8 mouse cellular contexts compared by ENCODE assay signal in genomic region chr9:62342441-62343191, GRCm38 (mm10). TPM values are rescaled to one million over a fixed set of nuclear protein-coding genes. Genes with fewer than 3 reads are reported as not detected.
DNase-seq lines count a peak whose midpoint lies in the region; ATAC-seq and TF ChIP-seq lines count a peak whose summit lies in the region.

No protein-coding gene starts in this region.

- H3K4me2 ChIP-seq in embryonic facial prominence, embryonic 11.5 days (ENCODE audit: low read depth, low read length) = peak overlapping the region; percentile 84
- H3K4me2 ChIP-seq in neural tube, embryonic 14.5 days (ENCODE audit: low read depth, low read length) = peak overlapping the region; percentile 77

- WGBS in embryonic facial prominence, embryonic 11.5 days = under 1% methylated on average over 48 of the region's 48 CpGs
- WGBS in lung, adult 2 months = under 1% methylated on average over 47 of the region's 48 CpGs
- WGBS in neural tube, embryonic 14.5 days = under 1% methylated on average over 48 of the region's 48 CpGs
- WGBS in thymus, adult 2 months = under 1% methylated on average over 48 of the region's 48 CpGs

- no peaks in the 10 kb centered on the region for H3K27me3 ChIP-seq in embryonic facial prominence, embryonic 11.5 days (ENCODE audit: control insufficient read depth, insufficient read depth, low read length)
- H3K27me3 ChIP-seq in neural tube, embryonic 14.5 days (ENCODE audit: control insufficient read depth, insufficient read depth, low read length) = no peaks in the 10 kb centered on the region
- H3K27me3 ChIP-seq in thymus, adult 2 months (ENCODE audit: control insufficient read depth, insufficient read depth, low read length) = no peaks in the 10 kb centered on the region

- H3K4me3 ChIP-seq in embryonic facial prominence, embryonic 11.5 days (ENCODE audit: low read depth, low read length) = peak overlapping the region; percentile 82
- H3K4me3 ChIP-seq in lung, adult 2 months (replicated peaks; ENCODE audit: extremely low read depth, low read depth, low read length) = peak overlapping the region; percentile 96
- peak overlapping the region; percentile 87 for H3K4me3 ChIP-seq in neural tube, embryonic 14.5 days (ENCODE audit: low read depth, low read length)
- H3K4me3 ChIP-seq in thymus, adult 2 months (ENCODE audit: control insufficient read depth, insufficient read depth, low read length) = peak overlapping the region; percentile 88

- no peaks in the 10 kb centered on the region for H3K9me3 ChIP-seq in embryonic facial prominence, embryonic 11.5 days (replicated peaks; ENCODE audit: control insufficient read depth, low read length)
- H3K9me3 ChIP-seq in neural tube, embryonic 14.5 days (ENCODE audit: control insufficient read depth, low read length) = no peaks in the 10 kb centered on the region

- peak; percentile 29; the same call in 1 of the 2 replicates for ATAC-seq in embryonic facial prominence, embryonic 11.5 days (replicated peaks; ENCODE audit: insufficient number of reproducible peaks, low FRiP score, low TSS enrichment, low read depth)
- no peak for ATAC-seq in neural tube, embryonic 14.5 days (ENCODE audit: low read depth)

- no peak; the same call in 1 of the 2 replicates for TF ChIP-seq POLR2A in lung, adult 2 months (IDR thresholded peaks at IDR 0.05; ENCODE audit: borderline replicate concordance, extremely low read depth, low read depth, low read length)
- TF ChIP-seq POLR2A in thymus, adult 2 months (IDR thresholded peaks at IDR 0.05; ENCODE audit: control insufficient read depth, extremely low read depth, insufficient read depth, low read length, poor library complexity) = peak; percentile 43

- no peaks in the 10 kb centered on the region for H3K36me3 ChIP-seq in embryonic facial prominence, embryonic 11.5 days (replicated peaks; ENCODE audit: control insufficient read depth, insufficient read depth, low read depth, low read length)
- no peaks in the 10 kb centered on the region for H3K36me3 ChIP-seq in neural tube, embryonic 14.5 days (ENCODE audit: control insufficient read depth, insufficient read depth, low read length)
- H3K36me3 ChIP-seq in thymus, adult 2 months (ENCODE audit: control insufficient read depth, insufficient read depth, low read length) = no peaks in the 10 kb centered on the region

- TF ChIP-seq CTCF in lung, adult 2 months (IDR thresholded peaks at IDR 0.05; ENCODE audit: insufficient read depth, low read length) = no peak
- TF ChIP-seq CTCF in thymus, adult 2 months (IDR thresholded peaks at IDR 0.05; ENCODE audit: borderline replicate concordance, control insufficient read depth, extremely low read depth, insufficient read depth, low read length, poor library complexity) = no peak

- DNase-seq in 3134 (ENCODE audit: extremely low read depth, insufficient read length, low spot score) = peak; percentile 84
- DNase-seq in adrenal gland, adult (ENCODE audit: inconsistent age in 2 of 2, low spot score in 1 of 2) = peak; percentile 79 to 94
- DNase-seq in embryonic facial prominence, embryonic 11.5 days (ENCODE audit: low spot score) = peak; percentile 71
- DNase-seq in heart, adult 9 months (ENCODE audit: low spot score in 2 of 2) = peak; percentile 63 to 66
- peak; percentile 61 for DNase-seq in kidney, adult 9 months
- peak; percentile 83 for DNase-seq in lung, adult 2 months
- DNase-seq in thymus, adult 2 months = peak; percentile 54

- H3K9ac ChIP-seq in embryonic facial prominence, embryonic 11.5 days (replicated peaks; ENCODE audit: low read length) = peak overlapping the region; percentile 94
- peak overlapping the region; percentile 99 for H3K9ac ChIP-seq in neural tube, embryonic 14.5 days (replicated peaks; ENCODE audit: low read depth, low read length)

- peaks cover 4% of the 10 kb centered on the region for H3K4me1 ChIP-seq in embryonic facial prominence, embryonic 11.5 days (ENCODE audit: control insufficient read depth, insufficient read depth, low read length)
- peaks cover 13% of the 10 kb centered on the region for H3K4me1 ChIP-seq in lung, adult 2 months (ENCODE audit: control insufficient read depth, insufficient read depth, low read length)
- peaks cover 30% of the 10 kb centered on the region for H3K4me1 ChIP-seq in neural tube, embryonic 14.5 days (ENCODE audit: control insufficient read depth, insufficient read depth, low read length)
- H3K4me1 ChIP-seq in thymus, adult 2 months (replicated peaks; ENCODE audit: control insufficient read depth, insufficient read depth, low read length) = peaks cover 14% of the 10 kb centered on the region

- peak overlapping the region; percentile 98 for H3K27ac ChIP-seq in embryonic facial prominence, embryonic 11.5 days (replicated peaks; ENCODE audit: low read depth, low read length)
- H3K27ac ChIP-seq in neural tube, embryonic 14.5 days (ENCODE audit: low read depth, low read length) = peak overlapping the region; percentile 99
- peak overlapping the region; percentile 94 for H3K27ac ChIP-seq in thymus, adult 2 months (ENCODE audit: control insufficient read depth, insufficient read depth, low read length)

RNA-seq across cellular contexts. Expression of gene Anp32a, which starts 1.5 kb away (rescaled TPM):
- polyA plus RNA-seq in embryonic facial prominence, embryonic 11.5 days (2014; fragmentation: Nextera tagmentation; extraction: Ambion mirVana) = 221 and 228 TPM in 2 replicates
- 28.9 and 58.2 TPM in 2 replicates for polyA plus RNA-seq in lung, adult 2 months (2012; rRNA removed)
- polyA plus RNA-seq in neural tube, embryonic 14.5 days (2014; fragmentation: Nextera tagmentation; extraction: Ambion mirVana) = 69.7 and 77.4 TPM in 2 replicates
- 37.4 and 38.0 TPM in 2 replicates for polyA plus RNA-seq in thymus, adult 2 months (2012; rRNA removed)
